Mouse (Mus musculus) T-helper 1 cell (primary cell): ENCODE results near the gene Prmt7.

Experiments used
- in situ Hi-C: fragments of 300-600 bp; cut with MboI, MseI; formaldehyde crosslinking; loops from one replicate; pipeline ENCODE4 v1.15.1; 2025; ENCODE audit warnings: high pct_unique_total_duplicates

The Prmt7 gene

GRCm38 (mm10) chr8:106219620-106220019, 8.9 kb downstream of the Prmt7 start:
- in situ Hi-C loops: no loop called here

GRCm38 (mm10) chr8:106226589-106226988, 15.9 kb downstream of the Prmt7 start:
- in situ Hi-C loops: loop anchor here (25.0 kb wide), 1 partner anchor 1136 kb away; no protein-coding TSS in a partner anchor

GRCm38 (mm10) chr8:106231536-106231935, 20.8 kb downstream of the Prmt7 start:
- in situ Hi-C loops: loop anchor here (10.0 to 25.0 kb wide), 2 partner anchors 657 to 1131 kb away; no protein-coding TSS in a partner anchor

GRCm38 (mm10) chr8:106232751-106233150, 22.0 kb downstream of the Prmt7 start:
- in situ Hi-C loops: loop anchor here (10.0 to 25.0 kb wide), 2 partner anchors 658 to 1130 kb away; no protein-coding TSS in a partner anchor

- in situ Hi-C loops: loop anchor here (10.0 to 25.0 kb wide), 2 partner anchors 660 to 1128 kb away; no protein-coding TSS in a partner anchor
Measured at GRCm38 (mm10) chr8:106234567-106235261, 24.0 kb downstream of the Prmt7 start.

GRCm38 (mm10) chr8:106237106-106237505, 26.4 kb downstream of the Prmt7 start:
- in situ Hi-C loops: loop anchor here (10.0 to 25.0 kb wide), 2 partner anchors 662 to 1125 kb away; no protein-coding TSS in a partner anchor

GRCm38 (mm10) chr8:106250186-106250585, 39.5 kb downstream of the Prmt7 start:
- in situ Hi-C loops: no loop called here

- in situ Hi-C loops: no loop called here
Measured at GRCm38 (mm10) chr8:106258169-106258568, 47.4 kb downstream of the Prmt7 start.

GRCm38 (mm10) chr8:106259579-106260255, 49.0 kb downstream of the Prmt7 start:
- in situ Hi-C loops: no loop called here

- in situ Hi-C loops: no loop called here
Measured at GRCm38 (mm10) chr8:106260894-106261293, 50.2 kb downstream of the Prmt7 start.

- in situ Hi-C loops: no loop called here
Measured at GRCm38 (mm10) chr8:106262343-106262742, 51.6 kb downstream of the Prmt7 start.

- in situ Hi-C loops: no loop called here
Measured at GRCm38 (mm10) chr8:106263928-106264327, 53.2 kb downstream of the Prmt7 start.

- in situ Hi-C loops: no loop called here
Measured at GRCm38 (mm10) chr8:106265398-106265797, 54.7 kb downstream of the Prmt7 start.

GRCm38 (mm10) chr8:106268710-106269346, 58.1 kb downstream of the Prmt7 start:
- in situ Hi-C loops: no loop called here

GRCm38 (mm10) chr8:106270804-106271203, 60.1 kb downstream of the Prmt7 start:
- in situ Hi-C loops: no loop called here

GRCm38 (mm10) chr8:106271378-106271777, 60.6 kb downstream of the Prmt7 start:
- in situ Hi-C loops: no loop called here

- in situ Hi-C loops: no loop called here
Measured at GRCm38 (mm10) chr8:106273468-106273867, 62.7 kb downstream of the Prmt7 start.

- in situ Hi-C loops: no loop called here
Measured at GRCm38 (mm10) chr8:106276709-106277317, 66.1 kb downstream of the Prmt7 start.

- in situ Hi-C loops: no loop called here
Measured at GRCm38 (mm10) chr8:106278367-106279042, 67.8 kb downstream of the Prmt7 start.

GRCm38 (mm10) chr8:106280154-106280553, 69.4 kb downstream of the Prmt7 start:
- in situ Hi-C loops: no loop called here

- in situ Hi-C loops: no loop called here
Measured at GRCm38 (mm10) chr8:106280844-106281243, 70.1 kb downstream of the Prmt7 start.
